Mouse (Mus musculus) natural killer cell, adult 2 months (primary cell): Measurements from ENCODE around the gene Kif6.

Experiments used
- DNase-seq, 2 experiments: peaks; one replicate each; pipeline ENCODE4 v3.0.0; 2022; ENCODE audit warnings: low spot score in 2 of 2

Kif6 gene

GRCm38 (mm10) chr17:49614577-49615235, at the start of gene Kif6:
TSS of gene Kif6 (plus strand) at chr17:49615136.
- DNase-seq: no peak

- no peak for DNase-seq
Measured at GRCm38 (mm10) chr17:49568717-49569116, 46.2 kb upstream of the Kif6 start.

GRCm38 (mm10) chr17:49577321-49577720, 37.6 kb upstream of the Kif6 start:
- no peak for DNase-seq

GRCm38 (mm10) chr17:49582471-49582870, 32.5 kb upstream of the Kif6 start:
- no peak for DNase-seq

GRCm38 (mm10) chr17:49590051-49590450, 24.9 kb upstream of the Kif6 start:
- DNase-seq: no peak

- no peak for DNase-seq
Measured at GRCm38 (mm10) chr17:49605397-49605796, 9.5 kb upstream of the Kif6 start.

- no peak for DNase-seq
Measured at GRCm38 (mm10) chr17:49607351-49608027, 7.4 kb upstream of the Kif6 start.

GRCm38 (mm10) chr17:49610296-49610695, 4.6 kb upstream of the Kif6 start:
- DNase-seq: no peak

GRCm38 (mm10) chr17:49615241-49615651, 310 bp downstream of the Kif6 start:
- no peak for DNase-seq

GRCm38 (mm10) chr17:49624572-49624971, 9.6 kb downstream of the Kif6 start:
- no peak for DNase-seq

- no peak for DNase-seq
Measured at GRCm38 (mm10) chr17:49627011-49627794, 12.3 kb downstream of the Kif6 start.

GRCm38 (mm10) chr17:49628875-49629274, 13.9 kb downstream of the Kif6 start:
- DNase-seq: no peak

- DNase-seq: no peak
Measured at GRCm38 (mm10) chr17:49633041-49633440, 18.1 kb downstream of the Kif6 start.

- DNase-seq: no peak
Measured at GRCm38 (mm10) chr17:49641903-49642302, 27.0 kb downstream of the Kif6 start.

GRCm38 (mm10) chr17:49642336-49642735, 27.4 kb downstream of the Kif6 start:
- no peak for DNase-seq

- no peak for DNase-seq
Measured at GRCm38 (mm10) chr17:49642889-49643490, 28.1 kb downstream of the Kif6 start.

- DNase-seq: no peak
Measured at GRCm38 (mm10) chr17:49646267-49646666, 31.3 kb downstream of the Kif6 start.

- DNase-seq: no peak
Measured at GRCm38 (mm10) chr17:49648970-49649369, 34.0 kb downstream of the Kif6 start.

- DNase-seq: no peak
Measured at GRCm38 (mm10) chr17:49649394-49649793, 34.5 kb downstream of the Kif6 start.

GRCm38 (mm10) chr17:49650366-49650765, 35.4 kb downstream of the Kif6 start:
- no peak for DNase-seq

- DNase-seq: no peak
Measured at GRCm38 (mm10) chr17:49652357-49652756, 37.4 kb downstream of the Kif6 start.

GRCm38 (mm10) chr17:49652800-49653199, 37.9 kb downstream of the Kif6 start:
- DNase-seq: no peak
